Mouse (Mus musculus) liver, adult 2 months (tissue): ENCODE measurements around the gene Atp11a.

Experiments
- CTCF ChIP-seq: fragments of 200-500 bp; IDR thresholded peaks from 2 replicates; pipeline ENCODE4 v1.5.1; 2011; ENCODE audit warnings: low read depth, low read length, control low read depth
- POLR2A ChIP-seq: fragments of 200-500 bp; IDR thresholded peaks from 2 replicates; pipeline ENCODE4 v1.6.1; 2011; ENCODE audit warnings: low read length, control low read depth; ENCODE audit not compliant: insufficient read depth; ENCODE audit errors: extremely low read depth

- TF ChIP-seq POLR2A: no peak
- no peak for TF ChIP-seq CTCF
Observed at GRCm38 (mm10) chr8:12907730-12908129, 150.9 kb downstream of the Atp11a start.
